22 mouse cellular contexts compared by ENCODE assay signal in the genomic region with DNA sequence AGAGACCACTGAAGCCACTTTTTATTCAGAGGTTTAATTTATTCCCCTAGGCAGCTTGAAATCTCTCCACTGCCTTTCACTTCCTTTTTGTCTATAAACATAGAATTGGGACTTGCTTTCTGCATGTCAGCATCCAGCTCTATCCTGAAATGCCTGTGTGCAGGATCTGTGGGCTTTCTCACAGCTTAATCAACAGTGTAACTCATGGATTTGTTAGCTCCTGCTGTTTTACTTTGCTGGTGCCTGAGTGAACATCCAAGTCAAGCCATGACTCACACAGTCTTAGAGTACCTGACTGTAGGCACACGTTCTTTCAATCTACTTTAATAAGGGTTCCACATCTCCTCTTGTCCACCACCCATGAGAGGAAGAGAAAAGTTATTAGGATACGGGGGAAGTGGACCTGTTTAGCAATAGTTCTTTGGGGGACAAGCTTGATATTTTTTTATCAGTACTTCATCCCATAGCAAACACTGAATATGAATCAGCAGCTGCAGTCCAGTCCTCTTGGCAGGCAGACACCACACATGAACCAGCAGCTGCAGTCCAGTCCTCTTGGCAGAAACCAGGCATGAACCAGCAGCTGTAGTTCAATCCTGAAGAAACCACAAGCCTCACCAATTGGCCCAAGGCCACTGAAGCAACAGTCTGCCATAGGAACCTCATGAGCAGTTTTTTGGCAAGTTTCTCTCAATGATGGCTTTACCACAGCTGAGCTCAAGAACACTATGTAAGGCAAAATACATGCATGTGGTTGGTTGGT.
DNase-seq lines count a peak whose midpoint lies in the region; ATAC-seq lines count a peak whose summit lies in the region.
"Had no signal": no experiment of that assay in that cellular context is flagged by ENCODE, and none has a peak within 500 bp of the region (broad histone marks: within the 10 kb centered on the region; RNA-seq: fewer than 3 reads in every experiment).

No protein-coding gene starts in this region.

- H3K9me3 ChIP-seq in embryonic facial prominence, embryonic 14.5 days (ENCODE audit: control insufficient read depth, low read length) = no peaks in the 10 kb centered on the region
- H3K9me3 ChIP-seq in embryonic facial prominence, embryonic 10.5 days = no peaks in the 10 kb centered on the region
- H3K9me3 ChIP-seq in heart, embryonic 12.5 days (replicated peaks) = no peaks in the 10 kb centered on the region
- no peaks in the 10 kb centered on the region for H3K9me3 ChIP-seq in neural tube, embryonic 15.5 days (replicated peaks)
- H3K9me3 ChIP-seq: forebrain, embryonic 13.5 days; G1E; hindbrain, embryonic 12.5 days; liver, embryonic 12.5 days; stomach, embryonic 15.5 days had no signal

- H3K27me3 ChIP-seq in embryonic facial prominence, embryonic 14.5 days (replicated peaks; ENCODE audit: control insufficient read depth, insufficient read depth, low read length) = no peaks in the 10 kb centered on the region
- no peaks in the 10 kb centered on the region for H3K27me3 ChIP-seq in embryonic facial prominence, embryonic 10.5 days (replicated peaks; ENCODE audit: low read depth, poor library complexity, severe bottlenecking)
- no peaks in the 10 kb centered on the region for H3K27me3 ChIP-seq in heart, embryonic 12.5 days (replicated peaks)
- no peaks in the 10 kb centered on the region for H3K27me3 ChIP-seq in neural tube, embryonic 15.5 days (replicated peaks)
- H3K27me3 ChIP-seq: forebrain, embryonic 13.5 days; hindbrain, embryonic 12.5 days; liver, embryonic 12.5 days; megakaryocyte, embryonic 14.5 days; stomach, embryonic 15.5 days had no signal

- no peak overlapping the region for H3K4me2 ChIP-seq in embryonic facial prominence, embryonic 14.5 days (ENCODE audit: low read depth, low read length)
- H3K4me2 ChIP-seq in heart, embryonic 12.5 days = no peak overlapping the region
- no peak overlapping the region for H3K4me2 ChIP-seq in neural tube, embryonic 15.5 days
- H3K4me2 ChIP-seq: forebrain, embryonic 13.5 days; hindbrain, embryonic 12.5 days; liver, embryonic 12.5 days; stomach, embryonic 15.5 days had no signal

- ATAC-seq in embryonic facial prominence, embryonic 14.5 days (ENCODE audit: low read depth) = no peak
- ATAC-seq in heart, embryonic 12.5 days (ENCODE audit: insufficient number of reproducible peaks, low FRiP score) = no peak
- no peak for ATAC-seq in neural tube, embryonic 15.5 days (ENCODE audit: low FRiP score)
- ATAC-seq: forebrain, embryonic 13.5 days; liver, embryonic 12.5 days had no signal

- H3K4me3 ChIP-seq in embryonic facial prominence, embryonic 14.5 days (ENCODE audit: low read depth, low read length) = no peak overlapping the region
- H3K4me3 ChIP-seq in embryonic facial prominence, embryonic 10.5 days = no peak overlapping the region
- H3K4me3 ChIP-seq in heart, embryonic 12.5 days = no peak overlapping the region
- H3K4me3 ChIP-seq in neural tube, embryonic 15.5 days (replicated peaks) = no peak overlapping the region
- H3K4me3 ChIP-seq: forebrain, embryonic 13.5 days; hindbrain, embryonic 12.5 days; liver, embryonic 12.5 days; megakaryocyte, embryonic 14.5 days; stomach, embryonic 15.5 days had no signal

- intact Hi-C loops in heart, postnatal 10 days (cut with DNase I) = loop anchor here (10.0 kb wide), 1 partner anchor 117 kb away; no protein-coding TSS in a partner anchor

- peak; percentile 29 for DNase-seq in embryonic facial prominence, embryonic 14.5 days (ENCODE audit: low spot score)
- DNase-seq in embryonic facial prominence, embryonic 10.5 days (ENCODE audit: low spot score) = no peak
- peak; percentile 29 to 59 for DNase-seq in heart, adult 18-20 months
- DNase-seq in 3134 (ENCODE audit: extremely low read depth, insufficient read length, low spot score) = peak; percentile 69
- peak; percentile 25 to 52 for DNase-seq in heart, postnatal 10 days
- no peak for DNase-seq in cerebellum, postnatal 4 days (ENCODE audit: low spot score in 2 of 2)
- DNase-seq: adrenal gland, postnatal 36 days; cerebellum, adult 18-20 months; cerebellum, postnatal 25 days; kidney, adult 8-10 months; kidney, postnatal 25 days; lung, adult 2 months; midbrain, embryonic 14.5 days; right cerebral cortex, postnatal 25 days had no signal

- 84% methylated on average over 2 of the region's 2 CpGs for WGBS in embryonic facial prominence, embryonic 14.5 days
- WGBS in embryonic facial prominence, embryonic 10.5 days = 79% methylated on average over 2 of the region's 2 CpGs
- 70% methylated on average over 2 of the region's 2 CpGs for WGBS in heart, embryonic 12.5 days
- 85% methylated on average over 2 of the region's 2 CpGs for WGBS in neural tube, embryonic 15.5 days

- no peaks in the 10 kb centered on the region for H3K36me3 ChIP-seq in embryonic facial prominence, embryonic 14.5 days (ENCODE audit: control insufficient read depth, insufficient read depth, low read length)
- H3K36me3 ChIP-seq in embryonic facial prominence, embryonic 10.5 days (replicated peaks) = no peaks in the 10 kb centered on the region
- no peaks in the 10 kb centered on the region for H3K36me3 ChIP-seq in heart, embryonic 12.5 days
- no peaks in the 10 kb centered on the region for H3K36me3 ChIP-seq in neural tube, embryonic 15.5 days
- H3K36me3 ChIP-seq: G1E; hindbrain, embryonic 12.5 days; liver, embryonic 12.5 days; stomach, embryonic 15.5 days had no signal

- no peaks in the 10 kb centered on the region for H3K4me1 ChIP-seq in embryonic facial prominence, embryonic 14.5 days (ENCODE audit: control insufficient read depth, insufficient read depth, low read length)
- H3K4me1 ChIP-seq in embryonic facial prominence, embryonic 10.5 days = no peaks in the 10 kb centered on the region; the same call in 1 of the 2 replicates
- H3K4me1 ChIP-seq in heart, embryonic 12.5 days (replicated peaks) = peaks cover 5% of the 10 kb centered on the region
- H3K4me1 ChIP-seq in neural tube, embryonic 15.5 days = no peaks in the 10 kb centered on the region
- H3K4me1 ChIP-seq: forebrain, embryonic 13.5 days; hindbrain, embryonic 12.5 days; liver, embryonic 12.5 days; stomach, embryonic 15.5 days had no signal

- no peak overlapping the region for H3K27ac ChIP-seq in embryonic facial prominence, embryonic 14.5 days (replicated peaks; ENCODE audit: low read depth, low read length)
- no peak overlapping the region for H3K27ac ChIP-seq in embryonic facial prominence, embryonic 10.5 days (replicated peaks)
- no peak overlapping the region for H3K27ac ChIP-seq in heart, embryonic 12.5 days (ENCODE audit: poor library complexity, severe bottlenecking)
- no peak overlapping the region for H3K27ac ChIP-seq in neural tube, embryonic 15.5 days (replicated peaks)
- H3K27ac ChIP-seq: forebrain, embryonic 13.5 days; hindbrain, embryonic 12.5 days; liver, embryonic 12.5 days; stomach, embryonic 15.5 days had no signal

- no peak overlapping the region for H3K9ac ChIP-seq in embryonic facial prominence, embryonic 14.5 days (ENCODE audit: low read depth, low read length)
- H3K9ac ChIP-seq in heart, embryonic 12.5 days = no peak overlapping the region
- no peak overlapping the region for H3K9ac ChIP-seq in neural tube, embryonic 15.5 days (replicated peaks)
- H3K9ac ChIP-seq: forebrain, embryonic 13.5 days; hindbrain, embryonic 12.5 days; liver, embryonic 12.5 days; stomach, embryonic 15.5 days had no signal

Comparison
In these comparisons a context has a peak if more than half of its experiments do, and no peak if none do; other contexts are left out.
1. DNase-seq: peak in embryonic facial prominence, embryonic 14.5 days (single experiment), heart, adult 18-20 months (2 of 2), 3134 (single experiment) and heart, postnatal 10 days (2 of 2); none in embryonic facial prominence, embryonic 10.5 days (single experiment) and cerebellum, postnatal 4 days (0 of 2).